Mouse (Mus musculus): ENCODE results near the gene Dnmt3l. TPM values are rescaled to one million over a fixed set of nuclear protein-coding genes. Genes with fewer than 3 reads are reported as not detected.

The Dnmt3l gene
- not detected in 2 replicates for polyA plus RNA-seq (2014; fragmentation: Nextera tagmentation; extraction: Ambion mirVana)

GRCm38 (mm10) chr10:78041647-78042046 is at the start of gene Dnmt3l:
Gene Dnmt3l, plus strand, starts transcription at chr10:78041947.
- no peak for ATAC-seq (ENCODE audit: low read depth)
- Histone ChIP-seq H3K4me1 (ENCODE audit: control insufficient read depth, insufficient read depth, low read length) (no peaks in the 10 kb centered on the region), H3K9me3 (ENCODE audit: control insufficient read depth, low read length) (no peaks in the 10 kb centered on the region), H3K27me3 (ENCODE audit: control insufficient read depth, insufficient read depth, low read length) (no peaks in the 10 kb centered on the region), H3K9ac (replicated peaks; ENCODE audit: low read depth, low read length) (no peak within 1 kb of the TSS), H3K4me3 (ENCODE audit: low read depth, low read length) (no peak within 1 kb of the TSS), H3K4me2 (ENCODE audit: low read depth, low read length) (no peak within 1 kb of the TSS), H3K27ac (ENCODE audit: low read depth, low read length) (no peak within 1 kb of the TSS), H3K36me3 (ENCODE audit: control insufficient read depth, insufficient read depth, low read length) (no peaks in the 10 kb centered on the region)
- 91% methylated on average over 5 of the region's 5 CpGs for WGBS

DNA sequence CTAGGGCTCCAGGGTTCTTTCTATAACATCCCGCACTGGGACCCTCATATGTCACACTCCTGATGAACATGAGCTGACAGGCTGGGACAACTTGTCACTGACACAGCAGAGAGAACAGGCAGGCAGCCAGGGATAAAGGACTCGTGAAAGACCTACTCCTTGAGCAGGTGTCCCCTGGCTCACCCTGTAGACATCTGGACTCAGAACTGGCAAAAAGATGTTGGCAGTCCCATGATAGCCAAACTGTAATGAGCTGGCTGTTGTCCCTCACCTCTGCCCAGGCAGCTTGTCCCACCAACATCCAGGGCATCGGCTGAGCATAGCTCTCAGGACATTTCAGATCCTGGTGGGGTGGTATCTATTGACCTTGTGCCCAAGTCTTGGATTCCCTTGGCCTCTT is 46.1 kb upstream of the Dnmt3l start:
- Histone ChIP-seq H3K36me3 (ENCODE audit: control insufficient read depth, insufficient read depth, low read length) (peaks cover 48% of the 10 kb centered on the region), H3K9me3 (ENCODE audit: control insufficient read depth, low read length) (no peaks in the 10 kb centered on the region), H3K4me1 (ENCODE audit: control insufficient read depth, insufficient read depth, low read length) (no peaks in the 10 kb centered on the region), H3K27me3 (ENCODE audit: control insufficient read depth, insufficient read depth, low read length) (no peaks in the 10 kb centered on the region), H3K9ac (replicated peaks; ENCODE audit: low read depth, low read length) (no peak overlapping the region), H3K27ac (ENCODE audit: low read depth, low read length) (no peak overlapping the region), H3K4me2 (ENCODE audit: low read depth, low read length) (no peak overlapping the region), H3K4me3 (ENCODE audit: low read depth, low read length) (no peak overlapping the region)
- 94% methylated on average over 3 of the region's 3 CpGs for WGBS
- ATAC-seq (ENCODE audit: low read depth) = no peak

- Histone ChIP-seq H3K4me3 (ENCODE audit: low read depth, low read length) (no peak overlapping the region), H3K36me3 (ENCODE audit: control insufficient read depth, insufficient read depth, low read length) (peaks cover 29% of the 10 kb centered on the region)
Measured at GRCm38 (mm10) chr10:78000200-78000599, 41.5 kb upstream of the Dnmt3l start.

DNA sequence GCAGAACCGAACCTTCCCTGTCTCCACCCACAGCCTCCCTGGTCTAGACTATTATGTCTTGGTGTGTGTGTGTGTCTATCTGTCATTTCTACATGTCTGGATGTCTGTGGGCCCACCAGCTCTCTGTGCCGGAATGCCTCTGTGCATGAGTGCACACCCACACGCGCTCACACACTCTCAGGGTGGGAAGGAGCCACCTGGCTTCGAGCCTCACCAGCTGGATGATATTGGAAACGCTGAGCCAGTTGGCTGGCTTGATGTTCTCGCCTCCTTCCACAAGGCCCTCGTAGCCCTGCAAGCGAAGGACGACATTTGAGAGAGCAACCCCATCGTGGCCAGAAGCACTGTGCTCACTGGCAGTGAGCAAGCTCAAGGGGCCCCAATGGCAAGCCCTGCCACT is 40.0 kb upstream of the Dnmt3l start:
- peaks cover 22% of the 10 kb centered on the region for H3K36me3 ChIP-seq (ENCODE audit: control insufficient read depth, insufficient read depth, low read length)

More at GRCm38 (mm10) chr10:78000200-78000599, 41.5 kb upstream of the Dnmt3l start:
- Histone ChIP-seq H3K27ac (ENCODE audit: low read depth, low read length) (no peak overlapping the region), H3K9me3 (ENCODE audit: control insufficient read depth, low read length) (no peaks in the 10 kb centered on the region), H3K27me3 (ENCODE audit: control insufficient read depth, insufficient read depth, low read length) (no peaks in the 10 kb centered on the region), H3K4me2 (ENCODE audit: low read depth, low read length) (no peak overlapping the region), H3K9ac (replicated peaks; ENCODE audit: low read depth, low read length) (no peak overlapping the region), H3K4me1 (ENCODE audit: control insufficient read depth, insufficient read depth, low read length) (no peaks in the 10 kb centered on the region)
- no peak for ATAC-seq (ENCODE audit: low read depth)
- 96% methylated on average over 5 of the region's 5 CpGs for WGBS

DNA sequence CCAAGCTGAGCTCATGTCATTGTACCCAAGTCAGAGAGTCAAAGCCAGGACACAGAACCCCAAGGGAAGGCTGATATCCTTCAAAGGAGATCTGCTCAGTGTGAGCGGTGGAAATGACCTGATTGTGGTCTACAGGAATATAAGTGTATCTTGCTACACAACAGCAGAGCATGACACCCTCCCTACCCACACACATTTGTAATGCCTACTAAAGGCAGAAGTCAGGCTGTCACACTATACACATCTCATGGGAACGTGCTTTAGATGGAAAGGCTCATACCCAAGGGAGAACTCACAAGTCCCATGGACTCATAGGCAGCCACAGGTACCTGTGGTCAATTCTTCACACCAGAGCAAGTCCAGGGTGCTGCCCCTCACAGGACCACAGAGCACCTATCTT is 39.4 kb upstream of the Dnmt3l start:
- Histone ChIP-seq H3K27ac (ENCODE audit: low read depth, low read length) (no peak overlapping the region), H3K36me3 (ENCODE audit: control insufficient read depth, insufficient read depth, low read length) (peaks cover 22% of the 10 kb centered on the region)

More for the DNA sequence above, 40.0 kb upstream of the Dnmt3l start:
- Histone ChIP-seq H3K27me3 (ENCODE audit: control insufficient read depth, insufficient read depth, low read length) (no peaks in the 10 kb centered on the region), H3K4me2 (ENCODE audit: low read depth, low read length) (no peak overlapping the region), H3K9me3 (ENCODE audit: control insufficient read depth, low read length) (no peaks in the 10 kb centered on the region), H3K27ac (ENCODE audit: low read depth, low read length) (no peak overlapping the region), H3K4me3 (ENCODE audit: low read depth, low read length) (no peak overlapping the region), H3K4me1 (ENCODE audit: control insufficient read depth, insufficient read depth, low read length) (peaks cover 5% of the 10 kb centered on the region; the same call in 1 of the 2 replicates), H3K9ac (replicated peaks; ENCODE audit: low read depth, low read length) (no peak overlapping the region)
- WGBS = 96% methylated on average over 11 of the region's 11 CpGs
- ATAC-seq (ENCODE audit: low read depth) = no peak

DNA sequence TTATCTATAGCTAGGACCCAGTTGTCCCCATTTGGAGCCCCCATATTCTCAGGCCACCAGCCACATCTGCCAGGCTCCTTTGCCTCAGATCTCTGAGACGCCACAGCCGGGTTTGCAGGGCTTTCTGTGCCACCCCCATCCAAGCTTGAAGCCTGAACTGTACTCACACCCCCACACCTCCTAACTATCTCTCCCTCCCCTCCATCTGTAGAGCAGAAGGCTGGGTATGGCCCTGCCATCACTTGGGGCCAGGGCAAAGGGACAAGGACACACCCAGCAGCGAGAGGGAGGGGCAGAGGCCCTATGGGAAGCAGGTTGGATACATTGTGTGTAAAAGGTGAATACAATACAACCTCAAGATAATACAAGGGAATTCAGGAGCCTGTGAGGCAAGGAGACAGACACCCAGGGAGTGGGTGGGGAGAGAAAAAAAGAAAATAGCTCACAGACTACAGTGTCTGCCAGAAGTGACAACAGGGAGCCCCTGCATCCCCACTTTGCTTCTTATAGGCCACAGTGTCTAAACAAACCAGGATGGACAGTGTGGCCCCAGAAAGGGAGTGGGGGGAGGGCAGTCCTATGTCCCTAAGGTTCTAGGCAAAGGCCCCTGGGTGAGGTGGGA is 37.2 kb upstream of the Dnmt3l start:
- H3K27me3 ChIP-seq (ENCODE audit: control insufficient read depth, insufficient read depth, low read length) = no peaks in the 10 kb centered on the region
- peaks cover 19% of the 10 kb centered on the region for H3K4me1 ChIP-seq (ENCODE audit: control insufficient read depth, insufficient read depth, low read length)
- peaks cover 13% of the 10 kb centered on the region for H3K36me3 ChIP-seq (ENCODE audit: control insufficient read depth, insufficient read depth, low read length)
- WGBS = 86% methylated on average over 3 of the region's 3 CpGs
- H3K27ac ChIP-seq (ENCODE audit: low read depth, low read length) = no peak overlapping the region
- no peak for ATAC-seq (ENCODE audit: low read depth)
- no peak overlapping the region for H3K4me2 ChIP-seq (ENCODE audit: low read depth, low read length)
- H3K9me3 ChIP-seq (ENCODE audit: control insufficient read depth, low read length) = no peaks in the 10 kb centered on the region
- H3K9ac ChIP-seq (replicated peaks; ENCODE audit: low read depth, low read length) = no peak overlapping the region
- no peak overlapping the region for H3K4me3 ChIP-seq (ENCODE audit: low read depth, low read length)

More for the DNA sequence above, 39.4 kb upstream of the Dnmt3l start:
- no peak overlapping the region for H3K4me2 ChIP-seq (ENCODE audit: low read depth, low read length)
- no peak overlapping the region for H3K9ac ChIP-seq (replicated peaks; ENCODE audit: low read depth, low read length)
- no peaks in the 10 kb centered on the region for H3K27me3 ChIP-seq (ENCODE audit: control insufficient read depth, insufficient read depth, low read length)
- no peak for ATAC-seq (ENCODE audit: low read depth)
- H3K4me3 ChIP-seq (ENCODE audit: low read depth, low read length) = no peak overlapping the region
- H3K9me3 ChIP-seq (ENCODE audit: control insufficient read depth, low read length) = no peaks in the 10 kb centered on the region
- peaks cover 8% of the 10 kb centered on the region; the same call in 1 of the 2 replicates for H3K4me1 ChIP-seq (ENCODE audit: control insufficient read depth, insufficient read depth, low read length)
- WGBS = 95% methylated on average over 2 of the region's 2 CpGs

DNA sequence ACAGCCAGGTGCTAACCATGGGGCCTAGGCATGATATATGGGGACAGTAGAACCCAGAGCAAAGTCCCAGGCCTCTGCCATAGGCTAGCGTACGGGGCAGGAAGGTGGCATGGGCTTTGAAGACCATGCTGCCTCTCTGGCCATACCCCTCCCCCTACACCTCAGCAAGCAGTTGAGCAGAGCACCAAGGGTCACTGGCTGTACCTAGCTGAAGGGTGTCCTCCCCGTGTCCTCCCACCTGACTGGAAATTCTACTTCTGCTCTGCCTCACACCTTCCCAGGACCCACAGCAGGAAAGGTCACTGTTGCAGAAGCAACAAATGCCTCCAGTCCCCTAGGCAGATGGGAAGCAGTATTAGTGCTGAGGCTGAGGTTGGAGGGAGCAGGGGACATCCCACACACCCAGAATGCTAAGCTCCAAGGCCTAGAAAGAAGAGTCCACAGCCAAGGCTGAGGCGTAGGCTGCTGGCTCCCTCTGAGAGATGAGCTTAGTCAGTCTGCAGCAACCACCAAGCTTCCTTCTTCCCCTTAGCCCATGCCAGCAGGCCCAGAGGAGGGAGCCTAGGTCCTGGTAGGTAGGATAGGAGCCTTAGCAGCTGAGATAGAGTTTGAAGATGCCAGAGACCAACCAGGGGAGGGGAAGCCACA is 35.8 kb upstream of the Dnmt3l start:
- no peak overlapping the region for H3K4me3 ChIP-seq (ENCODE audit: low read depth, low read length)
- ATAC-seq (ENCODE audit: low read depth) = no peak
- peaks cover 19% of the 10 kb centered on the region for H3K4me1 ChIP-seq (ENCODE audit: control insufficient read depth, insufficient read depth, low read length)
- H3K4me2 ChIP-seq (ENCODE audit: low read depth, low read length) = no peak overlapping the region
- no peak overlapping the region for H3K27ac ChIP-seq (ENCODE audit: low read depth, low read length)
- no peaks in the 10 kb centered on the region for H3K27me3 ChIP-seq (ENCODE audit: control insufficient read depth, insufficient read depth, low read length)
- WGBS = 91% methylated on average over 4 of the region's 4 CpGs
- H3K9ac ChIP-seq (replicated peaks; ENCODE audit: low read depth, low read length) = no peak overlapping the region
- no peaks in the 10 kb centered on the region for H3K9me3 ChIP-seq (ENCODE audit: control insufficient read depth, low read length)
- no peaks in the 10 kb centered on the region; the same call in 1 of the 2 replicates for H3K36me3 ChIP-seq (ENCODE audit: control insufficient read depth, insufficient read depth, low read length)

DNA sequence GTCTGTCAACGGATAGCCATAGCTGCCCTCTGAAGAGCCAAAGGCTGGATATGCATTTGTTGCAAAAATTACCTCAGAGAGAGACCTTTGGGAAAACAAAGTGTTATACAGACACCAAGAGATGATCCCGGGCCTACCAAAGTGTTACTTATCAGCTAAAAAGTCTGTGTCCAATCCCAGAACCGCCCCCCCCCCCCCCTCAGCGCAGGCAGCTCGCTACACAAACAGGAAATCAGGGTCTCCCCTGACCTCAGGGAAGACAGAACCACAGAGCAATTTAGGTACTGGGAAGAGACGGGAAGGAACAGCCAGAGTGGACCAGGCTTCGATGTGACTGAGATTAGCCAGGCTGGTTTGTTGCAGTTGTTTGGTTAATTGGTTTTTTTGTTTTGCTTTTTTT is 34.5 kb upstream of the Dnmt3l start:
- Histone ChIP-seq H3K9me3 (ENCODE audit: control insufficient read depth, low read length) (no peaks in the 10 kb centered on the region), H3K27me3 (ENCODE audit: control insufficient read depth, insufficient read depth, low read length) (no peaks in the 10 kb centered on the region), H3K36me3 (ENCODE audit: control insufficient read depth, insufficient read depth, low read length) (no peaks in the 10 kb centered on the region; the same call in 1 of the 2 replicates), H3K27ac (ENCODE audit: low read depth, low read length) (no peak overlapping the region), H3K9ac (replicated peaks; ENCODE audit: low read depth, low read length) (no peak overlapping the region), H3K4me2 (ENCODE audit: low read depth, low read length) (0 out of 2 replicates have a peak overlapping the region, but pooled peaks have one; percentile 6), H3K4me3 (ENCODE audit: low read depth, low read length) (no peak overlapping the region), H3K4me1 (ENCODE audit: control insufficient read depth, insufficient read depth, low read length) (peaks cover 19% of the 10 kb centered on the region)
- WGBS = 23% methylated on average over 7 of the region's 7 CpGs
- ATAC-seq (ENCODE audit: low read depth) = no peak

DNA sequence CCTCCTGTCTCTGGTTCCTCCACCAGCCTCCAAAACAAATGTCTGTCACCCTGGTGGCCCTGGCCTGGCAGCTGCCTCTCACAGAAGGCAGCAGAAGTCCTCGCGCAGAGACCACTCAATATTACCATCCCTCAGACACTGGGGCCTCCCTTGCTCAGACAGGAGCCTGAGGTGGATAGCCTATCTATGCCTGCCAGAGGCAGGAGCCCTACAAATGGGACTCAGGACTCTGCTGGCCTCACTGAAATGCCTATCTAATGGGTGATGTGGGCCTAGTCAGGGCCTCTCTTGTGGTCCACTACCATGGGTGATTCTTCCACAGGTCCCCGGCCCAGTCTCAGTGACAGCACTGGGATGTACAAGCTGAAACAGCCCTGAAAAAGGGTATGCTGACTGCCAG is 33.6 kb upstream of the Dnmt3l start:
- Histone ChIP-seq H3K27me3 (ENCODE audit: control insufficient read depth, insufficient read depth, low read length) (no peaks in the 10 kb centered on the region), H3K27ac (ENCODE audit: low read depth, low read length) (no peak overlapping the region), H3K9ac (replicated peaks; ENCODE audit: low read depth, low read length) (0 out of 2 replicates have a peak overlapping the region, but pooled peaks have one; percentile 17), H3K4me1 (ENCODE audit: control insufficient read depth, insufficient read depth, low read length) (peaks cover 19% of the 10 kb centered on the region), H3K36me3 (ENCODE audit: control insufficient read depth, insufficient read depth, low read length) (no peaks in the 10 kb centered on the region), H3K4me3 (ENCODE audit: low read depth, low read length) (peak overlapping the region; percentile 81), H3K9me3 (ENCODE audit: control insufficient read depth, low read length) (no peaks in the 10 kb centered on the region), H3K4me2 (ENCODE audit: low read depth, low read length) (peak overlapping the region; percentile 68)
- no peak for ATAC-seq (ENCODE audit: low read depth)
- 68% methylated on average over 3 of the region's 3 CpGs for WGBS
